Mouse (Mus musculus) limb, embryonic 14.5 days (tissue): ENCODE results near the gene Dab1. TPM values are rescaled to one million over a fixed set of nuclear protein-coding genes. Genes with fewer than 3 reads are reported as not detected.

Source experiments
- ATAC-seq: fragments of 200-750 bp; cut with Nextera tagmentation; 2 replicates; pipeline ENCODE4 v1.8.0; 2017; ENCODE audit warnings: low read depth, moderate number of reproducible peaks, moderate TSS enrichment; ENCODE audit not compliant: low FRiP score
- DNase-seq: peaks from one replicate; pipeline ENCODE4 v3.0.0-alpha.2; 2015; ENCODE audit warnings: low spot score
- H3K27ac ChIP-seq: fragments of 300-500 bp; sonication (generic); replicated peaks from 2 replicates; pipeline ENCODE4 v1.5.1; 2014; ENCODE audit warnings: low read depth, mild to moderate bottlenecking, low read length, moderate library complexity, mixed read lengths
- H3K27me3 ChIP-seq: fragments of 300-500 bp; sonication (generic); 2 replicates; pipeline ENCODE4 v1.6.1; 2014; ENCODE audit warnings: low read length, mixed read lengths; ENCODE audit not compliant: control insufficient read depth, insufficient read depth
- H3K36me3 ChIP-seq: fragments of 300-500 bp; sonication (generic); 2 replicates; pipeline ENCODE4 v1.6.1; 2014; ENCODE audit warnings: mild to moderate bottlenecking, low read length, moderate library complexity, mixed read lengths; ENCODE audit not compliant: control insufficient read depth, insufficient read depth
- H3K4me1 ChIP-seq: fragments of 300-500 bp; sonication (generic); 2 replicates; pipeline ENCODE4 v1.6.1; 2014; ENCODE audit warnings: antibody characterized with exemption, low read length, mixed read lengths; ENCODE audit not compliant: control insufficient read depth, insufficient read depth
- H3K4me2 ChIP-seq: fragments of 300-500 bp; sonication (generic); replicated peaks from 2 replicates; pipeline ENCODE4 v1.6.1; 2014; ENCODE audit warnings: low read depth, mild to moderate bottlenecking, low read length, moderate library complexity; ENCODE audit not compliant: severe bottlenecking
- H3K4me3 ChIP-seq: fragments of 300-500 bp; sonication (generic); replicated peaks from 2 replicates; pipeline ENCODE4 v1.5.1; 2014; ENCODE audit warnings: low read length
- H3K9ac ChIP-seq: fragments of 300-500 bp; sonication (generic); 2 replicates; pipeline ENCODE4 v1.6.1; 2014; ENCODE audit warnings: mild to moderate bottlenecking, low read depth, low read length, moderate library complexity; ENCODE audit not compliant: severe bottlenecking
- H3K9me3 ChIP-seq: fragments of 300-500 bp; sonication (generic); 2 replicates; pipeline ENCODE4 v1.6.1; 2016; ENCODE audit warnings: low read length; ENCODE audit not compliant: control insufficient read depth
- POLR2A ChIP-seq: fragments of 200-500 bp; IDR thresholded peaks from 2 replicates; pipeline ENCODE4 v1.8.0; 2012; ENCODE audit warnings: inconsistent platforms, mild to moderate bottlenecking, moderate library complexity, borderline replicate concordance; ENCODE audit not compliant: insufficient read depth, insufficient read length; ENCODE audit errors: extremely low read depth
- WGBS: fragments of 180-500 bp; shearing (Covaris S2); extraction: QIAGEN DNeasy Blood & Tissue Kit; methylation state at CpG from one replicate; pipeline ENCODE4 v1.1.7; 2014; 5-methylcytosine and 5-hydroxymethylcytosine counted together
- polyA plus RNA-seq, 2 experiments: library from polyadenylated mRNA; depleted of rRNA in 1 of 2; stranded (reverse) in 1 of 2; unstranded in 1 of 2; fragments of >200 nt; fragmentation: Nextera tagmentation in 1 of 2; extraction: Ambion mirVana in 1 of 2; gene quantifications; 2 replicates each; pipeline versions ENCODE4 v1.2.1 to v1.2.3; 2012 to 2014

Gene Dab1
- polyA plus RNA-seq, 2 experiments, result 5.5 to 12.1 TPM

- Histone ChIP-seq H3K4me3 (no peak overlapping the region), H3K27ac (no peak overlapping the region), H3K9ac (no peak overlapping the region), H3K9me3 (no peaks in the 10 kb centered on the region), H3K4me2 (no peak overlapping the region), H3K27me3 (no peaks in the 10 kb centered on the region), H3K4me1 (no peaks in the 10 kb centered on the region), H3K36me3 (no peaks in the 10 kb centered on the region)
- DNase-seq (no peak), ATAC-seq (no peak)
- 79% methylated on average over 7 of the region's 7 CpGs for WGBS
- no peak for TF ChIP-seq POLR2A
Measured at GRCm38 (mm10) chr4:103577821-103578220, 41.3 kb upstream of the Dab1 start.

DNA sequence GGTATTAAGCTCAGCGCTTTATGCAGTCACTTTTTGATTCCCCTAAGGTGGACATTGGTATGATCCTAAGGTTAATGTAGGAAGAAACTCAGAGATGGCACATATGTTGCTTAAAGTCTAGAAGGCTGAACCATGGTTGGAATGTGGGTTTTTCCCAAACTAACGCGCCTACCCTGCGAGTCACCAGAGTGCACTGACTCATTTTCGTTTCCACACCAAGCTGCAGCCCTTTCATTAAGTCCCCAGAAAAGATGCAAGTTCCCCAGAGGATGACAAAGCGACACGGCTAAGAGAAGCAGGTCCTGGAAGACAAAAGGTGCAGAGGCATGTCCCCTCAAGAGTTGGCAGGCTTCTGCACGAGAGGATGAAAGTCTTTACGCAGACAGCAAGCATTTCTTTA is 39.1 kb upstream of the Dab1 start:
- 85% methylated on average over 9 of the region's 9 CpGs for WGBS
- TF ChIP-seq POLR2A, result no peak
- no peaks in the 10 kb centered on the region for H3K36me3 ChIP-seq

GRCm38 (mm10) chr4:103615011-103615410 is 4.1 kb upstream of the Dab1 start:
- Histone ChIP-seq H3K9me3 (no peaks in the 10 kb centered on the region), H3K9ac (no peak overlapping the region), H3K27ac (no peak overlapping the region), H3K36me3 (no peaks in the 10 kb centered on the region), H3K4me2 (no peak overlapping the region), H3K4me1 (no peaks in the 10 kb centered on the region), H3K27me3 (peaks cover 22% of the 10 kb centered on the region), H3K4me3 (no peak overlapping the region)
- WGBS, result 70% methylated on average over 3 of the region's 3 CpGs
- DNase-seq (peak; percentile 12), ATAC-seq (no peak)
- TF ChIP-seq POLR2A, result no peak

More for the DNA sequence above, 39.1 kb upstream of the Dab1 start:
- Histone ChIP-seq H3K4me1 (no peaks in the 10 kb centered on the region), H3K27me3 (no peaks in the 10 kb centered on the region), H3K9me3 (no peaks in the 10 kb centered on the region), H3K27ac (no peak overlapping the region), H3K4me2 (no peak overlapping the region), H3K9ac (no peak overlapping the region), H3K4me3 (no peak overlapping the region)
- ATAC-seq (no peak), DNase-seq (no peak)

- ATAC-seq (no peak), DNase-seq (no peak)
- TF ChIP-seq POLR2A, result no peak
- Histone ChIP-seq H3K36me3 (no peaks in the 10 kb centered on the region), H3K4me3 (peak overlapping the region; percentile 35), H3K27ac (no peak overlapping the region), H3K27me3 (peaks cover 57% of the 10 kb centered on the region), H3K9ac (no peak overlapping the region), H3K4me2 (peak overlapping the region; percentile 55), H3K9me3 (no peaks in the 10 kb centered on the region), H3K4me1 (no peaks in the 10 kb centered on the region)
- 0% methylated on average over 28 of the region's 28 CpGs for WGBS
Measured at GRCm38 (mm10) chr4:103619946-103620371, 800 bp downstream of the Dab1 start.

GRCm38 (mm10) chr4:103620590-103621155 is 1.5 kb downstream of the Dab1 start:
- no peak for DNase-seq
- Histone ChIP-seq H3K9ac (no peak overlapping the region), H3K27me3 (peaks cover 57% of the 10 kb centered on the region), H3K4me1 (no peaks in the 10 kb centered on the region), H3K9me3 (no peaks in the 10 kb centered on the region), H3K36me3 (no peaks in the 10 kb centered on the region), H3K4me3 (peak overlapping the region; percentile 35; the same call in 1 of the 2 replicates), H3K4me2 (peak overlapping the region; percentile 55), H3K27ac (no peak overlapping the region)
- 18% methylated on average over 18 of the region's 18 CpGs for WGBS
- no peak for ATAC-seq
- no peak for TF ChIP-seq POLR2A
